In the genomic region with DNA sequence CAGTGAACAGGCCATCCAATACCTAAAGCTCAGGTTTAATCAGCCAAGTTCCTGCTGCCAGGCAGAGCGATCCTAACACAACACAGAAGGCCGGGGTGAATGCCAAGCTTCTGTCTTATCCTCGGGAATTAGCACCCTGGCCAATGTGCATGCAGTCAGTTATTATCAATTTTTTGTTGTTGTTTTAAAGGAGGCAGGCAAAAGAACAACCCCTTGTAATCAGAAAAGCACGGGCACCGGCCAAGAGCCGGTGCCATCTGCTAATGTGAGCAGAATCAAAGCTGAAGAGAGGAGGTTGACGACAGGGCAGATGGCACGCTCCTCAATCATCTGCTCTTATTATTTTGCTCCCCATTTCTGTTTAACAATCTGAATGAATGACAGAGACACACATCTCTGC, we compare ENCODE assay signal across 12 mouse cellular contexts.
A peak's percentile ranks its signal among the peaks of the same experiment; 100 is the strongest.
DNase-seq lines count a peak whose midpoint lies in the region; ATAC-seq lines count a peak whose summit lies in the region.
"Had no signal": no experiment of that assay in that cellular context is flagged by ENCODE, and none has a peak within 500 bp of the region (broad histone marks: within the 10 kb centered on the region; RNA-seq: fewer than 3 reads in every experiment).

No protein-coding gene starts in this region.

- H3K9me3 ChIP-seq in neural tube, embryonic 13.5 days: no peaks in the 10 kb centered on the region
- H3K9me3 ChIP-seq in forebrain, embryonic 16.5 days (ENCODE audit: control insufficient read depth, low read length): no peaks in the 10 kb centered on the region
- H3K9me3 ChIP-seq: neural tube, embryonic 12.5 days; stomach, embryonic 15.5 days had no signal

- 56% methylated on average over 8 of the region's 8 CpGs for WGBS in neural tube, embryonic 13.5 days
- 18% methylated on average over 8 of the region's 8 CpGs for WGBS in forebrain, embryonic 16.5 days

- H3K36me3 ChIP-seq in neural tube, embryonic 13.5 days: no peaks in the 10 kb centered on the region
- no peaks in the 10 kb centered on the region for H3K36me3 ChIP-seq in forebrain, embryonic 16.5 days (ENCODE audit: control insufficient read depth, insufficient read depth)
- H3K36me3 ChIP-seq: neural tube, embryonic 12.5 days; stomach, embryonic 15.5 days had no signal

- no peaks in the 10 kb centered on the region for H3K27me3 ChIP-seq in neural tube, embryonic 13.5 days
- H3K27me3 ChIP-seq in forebrain, embryonic 16.5 days (replicated peaks; ENCODE audit: control insufficient read depth, insufficient read depth, low read length): no peaks in the 10 kb centered on the region
- H3K27me3 ChIP-seq: CH12.LX; neural tube, embryonic 12.5 days; stomach, embryonic 15.5 days had no signal

- no peak for DNase-seq in neural tube, embryonic 10.5 days (ENCODE audit: extremely low spot score, low spot score)
- DNase-seq in layer of hippocampus, adult 11-12 months (ENCODE audit: low spot score): peak; percentile 75
- DNase-seq in yolk sac, embryonic 10.5 days (ENCODE audit: low spot score): no peak
- DNase-seq in kidney, adult 9 months: no peak
- no peak for DNase-seq in c-Kit-positive CD71-positive TER-119-positive erythroid progenitor cells, embryonic 14.5 days (ENCODE audit: low spot score)
- no peak for DNase-seq in right cerebral cortex, adult 2 months (ENCODE audit: low spot score in 2 of 2)

- no peak for ATAC-seq in neural tube, embryonic 13.5 days (ENCODE audit: low read depth)
- ATAC-seq in forebrain, embryonic 16.5 days: peak; percentile 92
- ATAC-seq: activated CD4-positive, CD25-positive, alpha-beta regulatory T cell, adult 4 months had no signal

- H3K9ac ChIP-seq in neural tube, embryonic 13.5 days: no peak overlapping the region
- H3K9ac ChIP-seq in forebrain, embryonic 16.5 days (replicated peaks; ENCODE audit: low read depth, low read length): no peak overlapping the region
- H3K9ac ChIP-seq: neural tube, embryonic 12.5 days; stomach, embryonic 15.5 days had no signal

- no peak overlapping the region for H3K4me3 ChIP-seq in neural tube, embryonic 13.5 days
- no peak overlapping the region for H3K4me3 ChIP-seq in forebrain, embryonic 16.5 days (replicated peaks; ENCODE audit: low read length)
- H3K4me3 ChIP-seq: neural tube, embryonic 12.5 days; stomach, embryonic 15.5 days had no signal

- H3K4me2 ChIP-seq in neural tube, embryonic 13.5 days: no peak overlapping the region
- peak overlapping the region; percentile 10; the same call in 1 of the 2 replicates for H3K4me2 ChIP-seq in forebrain, embryonic 16.5 days (ENCODE audit: low read length)
- H3K4me2 ChIP-seq: neural tube, embryonic 12.5 days; stomach, embryonic 15.5 days had no signal

- H3K27ac ChIP-seq in neural tube, embryonic 13.5 days (replicated peaks): peak overlapping the region; percentile 14
- peak overlapping the region; percentile 61 for H3K27ac ChIP-seq in forebrain, embryonic 16.5 days (ENCODE audit: low read length)
- H3K27ac ChIP-seq: neural tube, embryonic 12.5 days; stomach, embryonic 15.5 days had no signal

- peaks cover 25% of the 10 kb centered on the region for H3K4me1 ChIP-seq in neural tube, embryonic 13.5 days (replicated peaks)
- H3K4me1 ChIP-seq in forebrain, embryonic 16.5 days (replicated peaks; ENCODE audit: control insufficient read depth, insufficient read depth, low read length): peaks cover 30% of the 10 kb centered on the region
- H3K4me1 ChIP-seq: stomach, embryonic 15.5 days had no signal
